In the genomic region with DNA sequence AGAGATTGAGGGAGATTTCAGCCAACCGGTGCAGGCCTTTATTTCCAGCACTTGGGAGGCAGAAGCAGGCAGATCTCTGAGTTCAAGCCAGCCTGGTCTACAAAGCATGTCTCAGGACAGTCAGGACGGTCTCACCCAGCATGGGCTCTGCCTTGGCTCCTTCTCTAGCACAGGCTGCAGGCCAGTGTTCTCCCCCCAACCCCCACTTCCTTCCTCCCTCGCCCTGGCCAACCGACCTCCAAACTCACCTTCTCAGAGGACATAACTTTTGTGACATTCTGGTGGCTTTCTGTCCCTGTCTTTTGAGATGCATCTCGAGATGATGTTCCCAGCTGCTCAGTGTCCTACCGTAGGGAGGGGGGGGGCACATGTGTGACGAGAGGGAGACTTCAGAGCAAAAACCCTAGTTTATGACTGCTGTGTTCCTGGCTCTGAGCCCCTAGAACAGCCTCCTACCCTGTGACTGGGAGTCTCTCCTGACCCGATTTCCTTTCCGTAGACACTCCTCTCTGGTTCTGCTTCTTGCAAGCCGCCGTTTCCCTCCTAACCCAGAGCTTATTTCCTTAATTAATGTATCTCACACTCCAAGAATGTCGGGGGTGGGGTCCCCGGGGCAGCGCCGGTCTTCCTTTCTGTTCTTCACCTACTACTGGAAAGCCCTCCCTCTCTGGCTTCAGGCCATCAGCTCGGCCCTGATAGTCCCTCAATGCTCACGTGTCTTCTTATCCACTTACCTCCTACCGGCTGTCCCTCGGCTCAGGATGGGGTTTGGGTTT, we compare ENCODE assay signal across 7 mouse cellular contexts. TPM values are rescaled to one million over a fixed set of nuclear protein-coding genes. Genes with fewer than 3 reads are reported as not detected.
DNase-seq lines count a peak whose midpoint lies in the region; ATAC-seq lines count a peak whose summit lies in the region.

No protein-coding gene starts in this region.

- peaks cover 12% of the 10 kb centered on the region for H3K4me1 ChIP-seq in limb, embryonic 15.5 days

- no peaks in the 10 kb centered on the region for H3K9me3 ChIP-seq in limb, embryonic 15.5 days

- peak; percentile 24; the same call in 1 of the 2 replicates for ATAC-seq in limb, embryonic 15.5 days (ENCODE audit: insufficient number of reproducible peaks, low FRiP score, low TSS enrichment, low read depth)
- ATAC-seq in CD4-positive, CD25-positive, alpha-beta regulatory T cell, adult 4 months = no peak

- intact Hi-C loops in heart, postnatal 10 days (cut with DNase I) = no loop called here

- peak overlapping the region; percentile 30 for H3K4me3 ChIP-seq in limb, embryonic 15.5 days

- 23% methylated on average over 19 of the region's 19 CpGs for WGBS in limb, embryonic 15.5 days

- H3K36me3 ChIP-seq in limb, embryonic 15.5 days = no peaks in the 10 kb centered on the region

- DNase-seq in spleen, postnatal 4 days (ENCODE audit: low spot score in 2 of 2) = peak; percentile 8 to 56
- no peak for DNase-seq in spleen, postnatal 14 days (ENCODE audit: low spot score in 2 of 2)
- DNase-seq in heart, postnatal 10 days = peak; percentile 74 to 75
- peak; percentile 8 for DNase-seq in testis, postnatal 14 days (ENCODE audit: low spot score)
- DNase-seq in Muller cell, postnatal 12 days (ENCODE audit: inconsistent ontology term) = no peak

- no peak overlapping the region for H3K9ac ChIP-seq in limb, embryonic 15.5 days

- peaks cover 6% of the 10 kb centered on the region; the same call in 1 of the 2 replicates for H3K27me3 ChIP-seq in limb, embryonic 15.5 days

- peak overlapping the region; percentile 47 for H3K4me2 ChIP-seq in limb, embryonic 15.5 days

- peak overlapping the region; percentile 43 for H3K27ac ChIP-seq in limb, embryonic 15.5 days

RNA-seq across cellular contexts. Expression of a gene that starts 27.8 kb away (rescaled TPM):
- total RNA-seq in heart, postnatal 10 days (2021) = not detected
- polyA plus RNA-seq in limb, embryonic 15.5 days (2015; fragmentation: Nextera tagmentation; extraction: Ambion mirVana) = 0.64 and 1.5 TPM in 2 replicates
- polyA plus RNA-seq in CD4-positive, CD25-positive, alpha-beta regulatory T cell, adult 4 months (2017; shearing (Covaris generic)) = not detected

RNA-seq across cellular contexts. Expression of a gene that starts 57.4 kb away (rescaled TPM):
- under 1 TPM; 0.27 to 0.48 TPM for total RNA-seq in heart, postnatal 10 days (2021)
- polyA plus RNA-seq in limb, embryonic 15.5 days (2015; fragmentation: Nextera tagmentation; extraction: Ambion mirVana) = 0.87 and 0.88 TPM in 2 replicates
- not detected for polyA plus RNA-seq in CD4-positive, CD25-positive, alpha-beta regulatory T cell, adult 4 months (2017; shearing (Covaris generic))

Comparison
In these comparisons a context has a peak if more than half of its experiments do, and no peak if none do; other contexts are left out.
1. DNase-seq: peak in spleen, postnatal 4 days (2 of 2), heart, postnatal 10 days (2 of 2) and testis, postnatal 14 days (single experiment); none in spleen, postnatal 14 days (0 of 2) and Muller cell, postnatal 12 days (single experiment).